Mouse (Mus musculus): Measurements from ENCODE around the gene Hist2h2ab.

- no peak for TF ChIP-seq RCOR1 (conservative IDR thresholded peaks at IDR 0.05; ENCODE audit: low read depth, low read length)
- no peak for TF ChIP-seq POLR2AphosphoS2 (IDR thresholded peaks at IDR 0.05; ENCODE audit: low read depth, low read length)
- TF ChIP-seq ZKSCAN1 (IDR thresholded peaks at IDR 0.05; ENCODE audit: borderline replicate concordance, low read depth, low read length): no peak
- no peak for TF ChIP-seq CHD2 (IDR thresholded peaks at IDR 0.05; ENCODE audit: low read length)
- no peak for TF ChIP-seq CTCF (conservative IDR thresholded peaks at IDR 0.05 in 1 of 2, IDR thresholded peaks at IDR 0.05 in 1 of 2; ENCODE audit: low read depth in 2 of 2, low read length in 2 of 2)
- TF ChIP-seq HCFC1 (IDR thresholded peaks at IDR 0.05; ENCODE audit: low read depth, low read length): no peak; the same call in 1 of the 2 replicates
- TF ChIP-seq IRF4 (IDR thresholded peaks at IDR 0.05; ENCODE audit: low read depth, low read length): peak; percentile 37; the same call in 1 of the 2 replicates
- TF ChIP-seq EP300 (IDR thresholded peaks at IDR 0.05; ENCODE audit: low read length): no peak
- peak; percentile 58; the same call in 1 of the 2 replicates for TF ChIP-seq TBP (conservative IDR thresholded peaks at IDR 0.05; ENCODE audit: low read depth, low read length)
- peak; percentile 47; the same call in 1 of the 2 replicates for TF ChIP-seq ZMIZ1 (IDR thresholded peaks at IDR 0.05; ENCODE audit: low read depth, low read length)
Observed at GRCm38 (mm10) chr3:96243921-96244572, 24.4 kb downstream of the Hist2h2ab start.

Measured in CH12.LX (cell line).